Mouse (Mus musculus) liver, adult (tissue): ENCODE data around the gene Nid1.
A peak's percentile ranks its signal among the peaks of the same experiment; 100 is the strongest.

Experiments
- GATA4 ChIP-seq: IDR thresholded peaks from 2 replicates; pipeline ENCODE4 v1.6.1; 2014; ENCODE audit warnings: mild to moderate bottlenecking, low read length; ENCODE audit not compliant: insufficient replicate concordance

Gene Nid1

GRCm38 (mm10) chr13:13525877-13526276, 88.5 kb downstream of the Nid1 start:
- TF ChIP-seq GATA4, result no peak

GRCm38 (mm10) chr13:13529115-13529542, 91.8 kb downstream of the Nid1 start:
- no peak for TF ChIP-seq GATA4

GRCm38 (mm10) chr13:13530913-13531312, 93.6 kb downstream of the Nid1 start:
- no peak for TF ChIP-seq GATA4

GRCm38 (mm10) chr13:13531923-13532322, 94.6 kb downstream of the Nid1 start:
- no peak for TF ChIP-seq GATA4

GRCm38 (mm10) chr13:13536555-13536954, 99.2 kb downstream of the Nid1 start:
- TF ChIP-seq GATA4, result no peak

GRCm38 (mm10) chr13:13537272-13538015, 100.1 kb downstream of the Nid1 start:
- no peak for TF ChIP-seq GATA4

- TF ChIP-seq GATA4, result peak; percentile 89
Observed at GRCm38 (mm10) chr13:13538585-13539300, 101.4 kb downstream of the Nid1 start.

GRCm38 (mm10) chr13:13546792-13547191, 109.4 kb downstream of the Nid1 start:
- no peak for TF ChIP-seq GATA4

GRCm38 (mm10) chr13:13547889-13548288, 110.5 kb downstream of the Nid1 start:
- no peak for TF ChIP-seq GATA4

- TF ChIP-seq GATA4, result no peak
Observed at GRCm38 (mm10) chr13:13548431-13549190, 111.3 kb downstream of the Nid1 start.

GRCm38 (mm10) chr13:13549687-13550660, 112.6 kb downstream of the Nid1 start:
- TF ChIP-seq GATA4, result no peak

- no peak for TF ChIP-seq GATA4
Observed at GRCm38 (mm10) chr13:13552020-13552419, 114.7 kb downstream of the Nid1 start.

- TF ChIP-seq GATA4, result no peak
Observed at GRCm38 (mm10) chr13:13553660-13554059, 116.3 kb downstream of the Nid1 start.

GRCm38 (mm10) chr13:13555196-13555595, 117.8 kb downstream of the Nid1 start:
- no peak for TF ChIP-seq GATA4

- TF ChIP-seq GATA4, result no peak
Observed at GRCm38 (mm10) chr13:13557001-13557743, 119.8 kb downstream of the Nid1 start.
